In the genomic region with DNA sequence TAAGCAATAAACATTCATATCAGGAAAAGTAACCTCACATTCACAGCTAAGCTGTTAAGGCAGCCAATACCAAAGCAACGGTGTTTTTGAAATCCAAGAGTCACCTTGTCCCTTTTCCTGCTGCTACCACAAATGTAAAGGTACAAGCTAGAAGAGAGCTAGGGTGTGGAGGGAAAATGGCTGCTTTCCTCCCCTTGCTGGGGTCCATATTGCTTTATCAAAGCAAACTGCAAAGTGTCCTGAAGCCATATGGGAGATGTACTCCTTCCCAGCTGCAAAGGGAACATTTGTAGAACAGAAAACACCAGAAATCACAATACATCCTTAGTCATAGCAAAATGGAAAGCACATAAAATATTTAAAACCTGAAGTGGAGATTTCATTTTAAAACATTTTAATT, we compare ENCODE assay signal across 12 mouse cellular contexts.
DNase-seq lines count a peak whose midpoint lies in the region; ATAC-seq and TF ChIP-seq lines count a peak whose summit lies in the region.
"Had no signal": no experiment of that assay in that cellular context is flagged by ENCODE, and none has a peak within 500 bp of the region (broad histone marks: within the 10 kb centered on the region; RNA-seq: fewer than 3 reads in every experiment).

No protein-coding gene starts in this region.

- no peak overlapping the region for H3K9ac ChIP-seq in kidney, embryonic 16.5 days (replicated peaks; ENCODE audit: low read length)
- no peak overlapping the region for H3K9ac ChIP-seq in neural tube, embryonic 14.5 days (replicated peaks; ENCODE audit: low read depth, low read length)

- no peak for DNase-seq in heart, embryonic 10.5 days (ENCODE audit: low spot score)
- no peak for DNase-seq in heart, adult 8-10 months (ENCODE audit: low spot score)
- no peak for DNase-seq in kidney, adult 8-10 months
- no peak for DNase-seq in neural tube, embryonic 10.5 days (ENCODE audit: extremely low spot score, low spot score)
- no peak for DNase-seq in left cerebral cortex, adult 2 months (ENCODE audit: extremely low spot score in 1 of 2, low spot score in 2 of 2)
- DNase-seq in Muller cell, postnatal 12 days (ENCODE audit: inconsistent ontology term): no peak
- DNase-seq: cerebellum, adult 2 months; gastrocnemius, adult 2 months; heart, postnatal 36 days had no signal

- 91% methylated on average over 1 of the region's 1 CpGs for WGBS in heart, embryonic 10.5 days
- 85% methylated on average over 1 of the region's 1 CpGs for WGBS in kidney, embryonic 16.5 days
- 80% methylated on average over 1 of the region's 1 CpGs for WGBS in neural tube, embryonic 14.5 days

- TF ChIP-seq CTCF in left cerebral cortex, adult 2 months (IDR thresholded peaks at IDR 0.05): no peak

- H3K4me1 ChIP-seq in heart, embryonic 10.5 days: peaks cover 27% of the 10 kb centered on the region
- peaks cover 20% of the 10 kb centered on the region for H3K4me1 ChIP-seq in kidney, embryonic 16.5 days (ENCODE audit: insufficient read depth, low read length)
- H3K4me1 ChIP-seq in neural tube, embryonic 14.5 days (ENCODE audit: control insufficient read depth, insufficient read depth, low read length): no peaks in the 10 kb centered on the region

- no peak overlapping the region for H3K4me3 ChIP-seq in heart, embryonic 10.5 days
- no peak overlapping the region for H3K4me3 ChIP-seq in kidney, embryonic 16.5 days (ENCODE audit: low read length)
- H3K4me3 ChIP-seq in neural tube, embryonic 14.5 days (ENCODE audit: low read depth, low read length): no peak overlapping the region
- H3K4me3 ChIP-seq in left cerebral cortex, adult 2 months: no peak overlapping the region

- H3K36me3 ChIP-seq in heart, embryonic 10.5 days: no peaks in the 10 kb centered on the region
- H3K36me3 ChIP-seq in kidney, embryonic 16.5 days (ENCODE audit: insufficient read depth, low read length): no peaks in the 10 kb centered on the region
- H3K36me3 ChIP-seq in neural tube, embryonic 14.5 days (ENCODE audit: control insufficient read depth, insufficient read depth, low read length): no peaks in the 10 kb centered on the region

- H3K27me3 ChIP-seq in heart, embryonic 10.5 days (ENCODE audit: insufficient read depth, poor library complexity, severe bottlenecking): no peaks in the 10 kb centered on the region
- no peaks in the 10 kb centered on the region for H3K27me3 ChIP-seq in kidney, embryonic 16.5 days (ENCODE audit: insufficient read depth, low read length)
- H3K27me3 ChIP-seq in neural tube, embryonic 14.5 days (ENCODE audit: control insufficient read depth, insufficient read depth, low read length): no peaks in the 10 kb centered on the region

- H3K9me3 ChIP-seq in heart, embryonic 10.5 days: no peaks in the 10 kb centered on the region
- 0 out of 2 replicates have a peak, but pooled peaks cover 3% of the 10 kb centered on the region for H3K9me3 ChIP-seq in kidney, embryonic 16.5 days (ENCODE audit: low read length)
- H3K9me3 ChIP-seq in neural tube, embryonic 14.5 days (ENCODE audit: control insufficient read depth, low read length): no peaks in the 10 kb centered on the region

- H3K4me2 ChIP-seq in kidney, embryonic 16.5 days (replicated peaks; ENCODE audit: low read depth, low read length): no peak overlapping the region
- no peak overlapping the region for H3K4me2 ChIP-seq in neural tube, embryonic 14.5 days (ENCODE audit: low read depth, low read length)

- intact Hi-C loops in left cerebral cortex, adult 2 months (cut with DNase I): no loop called here

- H3K27ac ChIP-seq in heart, embryonic 10.5 days: 0 out of 2 replicates have a peak overlapping the region, but pooled peaks have one; percentile 22
- H3K27ac ChIP-seq in kidney, embryonic 16.5 days (ENCODE audit: low read length): peak overlapping the region; percentile 87
- 0 out of 2 replicates have a peak overlapping the region, but pooled peaks have one; percentile 18 for H3K27ac ChIP-seq in neural tube, embryonic 14.5 days (ENCODE audit: low read depth, low read length)
- no peak overlapping the region for H3K27ac ChIP-seq in left cerebral cortex, adult 2 months

- ATAC-seq in kidney, embryonic 16.5 days (ENCODE audit: low FRiP score, low TSS enrichment): no peak
- ATAC-seq in neural tube, embryonic 14.5 days (ENCODE audit: low read depth): no peak
- ATAC-seq: forebrain, embryonic 14.5 days had no signal
